Mouse (Mus musculus) embryo, embryonic 9.5 days (tissue): ENCODE results near the gene Pdzd7.
"Not testable (repeated sequence)": the region's sequence is repeated elsewhere in the genome, so short reads cannot be mapped to it uniquely, and the experiment has no call there.

ENCODE experiments used
- DNase-seq: peaks from one replicate; pipeline ENCODE4 v3.0.0-alpha.2; 2017; ENCODE audit errors: extremely low spot score

The Pdzd7 gene

GRCm38 (mm10) chr19:45058113-45058839 is 12.8 kb upstream of the Pdzd7 start:
- peak; percentile 99 for DNase-seq

- no peak for DNase-seq
These were observed 12.2 kb upstream of the Pdzd7 start for GRCm38 (mm10) chr19:45057724-45058112.

GRCm38 (mm10) chr19:45056908-45057698 is 11.6 kb upstream of the Pdzd7 start:
- DNase-seq, result no peak

GRCm38 (mm10) chr19:45056364-45056763 is 10.8 kb upstream of the Pdzd7 start:
- no peak for DNase-seq

DNA sequence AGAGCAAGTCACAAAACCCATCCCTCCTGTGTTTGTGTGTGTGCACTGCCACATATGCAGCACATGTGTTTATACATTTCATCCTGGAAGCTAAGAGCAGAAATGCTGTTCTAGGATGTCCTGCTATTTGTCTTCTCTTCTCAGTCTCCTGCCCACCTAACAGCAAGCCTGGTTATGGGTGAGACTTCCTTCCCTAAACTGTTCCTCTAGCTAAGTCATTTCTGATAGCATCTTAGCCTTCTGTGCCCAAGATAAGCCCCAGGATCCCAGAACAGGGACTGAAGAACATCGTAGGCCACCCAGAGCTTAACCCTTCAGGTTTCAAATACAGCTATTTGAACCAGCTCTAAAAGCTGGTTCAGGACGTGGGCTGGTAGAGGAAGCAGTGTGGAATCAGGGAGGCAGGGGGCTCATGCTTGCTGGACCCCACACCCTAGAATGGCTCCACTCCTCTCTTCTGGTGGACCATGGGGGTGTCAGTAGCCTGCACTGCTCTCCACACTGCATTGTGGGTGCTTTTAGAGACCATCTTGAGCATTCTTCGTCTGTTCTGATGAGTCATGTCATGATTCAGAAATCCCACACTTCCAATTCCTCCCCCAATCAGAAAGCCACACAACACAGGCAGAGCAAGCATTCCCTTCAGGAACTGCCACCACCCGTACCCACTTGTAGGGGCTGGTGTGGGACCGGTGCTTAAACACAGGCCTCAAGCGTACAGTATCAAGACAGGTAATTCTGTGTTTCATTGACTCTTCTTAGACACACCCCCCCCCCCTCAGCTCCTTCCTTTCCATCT is 9.6 kb upstream of the Pdzd7 start:
- no peak for DNase-seq

- no peak for DNase-seq
These were observed 7.9 kb upstream of the Pdzd7 start for GRCm38 (mm10) chr19:45053451-45053850.

GRCm38 (mm10) chr19:45049523-45049922 is 4.0 kb upstream of the Pdzd7 start:
- no peak for DNase-seq

- DNase-seq, result no peak
These were observed 3.3 kb upstream of the Pdzd7 start for GRCm38 (mm10) chr19:45048644-45049365.

- no peak for DNase-seq
These were observed 2.6 kb upstream of the Pdzd7 start for GRCm38 (mm10) chr19:45047935-45048643.

- peak; percentile 82 for DNase-seq
These were observed 2.0 kb upstream of the Pdzd7 start, which contains the start of gene Sfxn3 for GRCm38 (mm10) chr19:45047417-45047934. Gene Sfxn3 (plus strand): TSS chr19:45047503.

DNA sequence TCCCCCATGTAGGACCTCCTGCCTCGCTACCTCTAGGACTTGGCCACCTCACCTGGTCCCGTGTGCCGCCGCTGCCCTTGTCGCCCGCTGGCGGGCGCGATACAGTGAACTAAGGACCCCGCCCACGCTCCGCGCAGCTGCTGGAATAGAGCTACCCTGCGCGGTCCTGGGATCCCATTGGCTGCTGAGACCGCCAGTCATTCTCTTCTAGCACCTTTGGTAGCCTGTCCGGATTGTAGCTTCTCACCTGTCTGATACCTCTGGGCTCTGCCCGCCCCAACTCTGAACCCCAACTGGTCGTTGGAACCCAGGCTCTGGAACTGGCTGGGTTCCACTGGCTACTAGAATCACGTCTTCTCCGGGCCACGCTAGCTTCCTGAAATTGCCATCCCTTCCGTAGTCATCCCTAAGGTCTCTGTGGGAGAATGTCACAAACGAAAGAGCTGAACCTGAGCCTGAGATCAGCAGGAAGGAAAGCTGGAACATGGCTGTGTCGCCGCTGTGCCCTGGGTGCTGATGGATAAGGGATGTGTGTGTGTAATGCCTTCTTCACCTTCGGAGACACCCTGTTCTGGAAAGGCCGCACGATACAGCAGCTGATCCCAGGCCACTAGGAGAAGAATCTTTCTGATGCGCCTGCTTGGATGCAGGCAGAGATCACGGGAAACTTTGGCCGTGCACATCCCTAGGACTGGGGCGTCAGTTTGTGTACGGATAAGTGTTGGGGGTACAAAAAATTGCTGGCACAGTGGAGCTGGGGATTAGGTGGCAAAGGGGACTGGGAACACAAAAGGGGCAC is 1.2 kb upstream of the Pdzd7 start:
- peak; percentile 64 for DNase-seq

DNA sequence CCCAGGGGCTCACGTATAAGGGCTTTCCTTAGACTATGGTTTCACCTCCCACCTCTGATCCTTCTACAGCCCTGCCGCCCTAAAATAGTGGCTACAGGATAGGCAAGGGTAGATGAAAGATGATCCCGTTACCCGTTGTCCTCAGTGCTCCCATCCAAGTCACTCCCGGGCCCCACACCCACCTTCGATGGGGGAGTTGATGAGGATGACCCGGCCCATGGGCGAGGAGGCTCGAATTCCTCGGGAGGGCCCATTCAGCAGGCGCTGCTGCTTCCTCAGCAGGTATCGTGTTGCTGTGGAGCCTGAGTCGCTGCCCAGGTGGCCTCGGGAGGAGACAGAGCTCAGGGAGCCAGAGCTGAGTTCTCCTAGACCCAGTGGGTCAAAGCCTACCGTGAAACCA is 281 bp downstream of the Pdzd7 start:
- no peak for DNase-seq

DNA sequence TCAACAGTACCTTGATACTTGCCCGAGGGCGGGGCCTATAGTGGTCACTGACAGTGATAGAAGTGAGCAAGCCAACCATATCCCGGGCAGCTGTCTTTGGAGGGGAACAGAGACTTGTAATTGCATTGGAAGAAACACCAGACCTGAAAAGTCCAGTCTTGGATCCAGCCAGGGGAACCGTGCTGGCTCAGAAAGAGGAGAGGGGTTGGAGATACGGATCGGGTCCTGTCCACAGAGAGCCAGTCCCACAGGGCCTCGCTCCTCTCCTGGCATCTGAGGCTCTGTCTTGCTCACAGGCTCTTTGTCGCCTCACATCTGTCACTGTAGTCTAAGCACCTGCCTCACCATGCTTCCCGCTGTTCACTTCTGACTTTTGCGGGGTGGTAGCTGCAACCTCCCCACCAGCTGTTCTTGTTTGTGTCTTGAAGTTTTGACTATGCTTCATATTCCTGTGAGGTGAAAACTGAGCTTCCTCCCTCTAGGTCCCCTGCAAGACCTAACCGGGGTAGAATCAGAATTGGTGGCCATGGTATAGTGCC is 1.1 kb downstream of the Pdzd7 start:
- no peak for DNase-seq

DNA sequence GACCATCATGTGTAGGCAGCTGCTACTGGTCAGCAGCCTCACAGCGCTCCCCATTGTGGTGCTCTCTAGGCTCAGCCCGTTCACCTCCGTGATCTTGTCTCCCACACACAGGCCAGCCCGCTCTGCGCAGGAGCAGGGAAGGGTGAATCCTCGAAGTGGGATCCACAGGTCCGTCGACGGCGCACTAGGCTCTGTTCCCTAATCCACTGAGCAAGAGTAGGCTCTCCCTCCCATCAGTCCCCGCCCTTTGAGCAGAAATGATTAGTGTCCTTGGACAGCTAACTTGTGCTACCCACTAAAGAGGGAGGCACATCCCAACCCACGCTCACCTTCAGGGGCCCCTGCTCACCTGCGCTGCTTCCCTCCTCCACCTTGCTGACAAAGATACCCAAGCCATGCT is 5.3 kb downstream of the Pdzd7 start:
- DNase-seq, result no peak

DNA sequence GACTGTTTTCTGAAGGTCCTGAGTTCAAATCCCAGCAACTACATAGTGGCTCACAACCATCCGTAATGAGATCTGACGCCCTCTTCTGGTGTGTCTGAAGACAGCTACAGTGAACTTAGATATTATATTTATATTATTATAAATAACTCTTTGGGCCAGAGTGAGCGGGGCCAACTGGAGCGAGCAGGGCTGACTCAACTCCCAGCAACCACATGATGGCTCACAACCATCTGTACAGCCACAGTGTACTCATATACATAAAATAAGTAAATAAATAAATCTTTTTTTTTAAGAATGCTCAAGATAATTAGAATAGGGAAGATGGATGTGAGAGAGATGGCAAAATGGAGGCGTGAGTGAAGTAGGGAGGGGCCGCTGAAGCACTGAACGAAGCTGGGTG is 7.3 kb downstream of the Pdzd7 start:
- DNase-seq, result not testable (repeated sequence)

DNA sequence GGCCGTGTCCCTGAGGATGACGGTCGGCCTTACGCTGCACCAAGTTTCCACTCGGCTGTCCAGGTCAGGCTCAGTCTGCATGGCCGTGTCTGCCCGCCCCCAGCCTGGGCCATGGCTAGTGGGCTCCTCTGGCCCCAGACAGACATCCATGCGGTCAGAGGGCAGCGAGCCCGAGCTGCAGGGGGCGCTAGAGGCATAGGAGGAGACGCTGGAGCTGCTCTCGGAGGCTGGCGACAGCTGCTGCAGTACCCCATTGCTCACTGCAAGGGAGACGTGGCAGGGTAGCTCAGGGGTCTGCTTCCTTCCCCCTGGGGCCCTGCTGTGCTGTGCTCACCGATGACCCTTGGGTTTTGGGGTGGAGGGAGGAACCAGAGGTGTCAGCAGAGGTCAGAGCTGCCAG is 8.7 kb downstream of the Pdzd7 start:
- peak; percentile 59 for DNase-seq

GRCm38 (mm10) chr19:45032570-45033332 is 12.8 kb downstream of the Pdzd7 start:
- no peak for DNase-seq

DNA sequence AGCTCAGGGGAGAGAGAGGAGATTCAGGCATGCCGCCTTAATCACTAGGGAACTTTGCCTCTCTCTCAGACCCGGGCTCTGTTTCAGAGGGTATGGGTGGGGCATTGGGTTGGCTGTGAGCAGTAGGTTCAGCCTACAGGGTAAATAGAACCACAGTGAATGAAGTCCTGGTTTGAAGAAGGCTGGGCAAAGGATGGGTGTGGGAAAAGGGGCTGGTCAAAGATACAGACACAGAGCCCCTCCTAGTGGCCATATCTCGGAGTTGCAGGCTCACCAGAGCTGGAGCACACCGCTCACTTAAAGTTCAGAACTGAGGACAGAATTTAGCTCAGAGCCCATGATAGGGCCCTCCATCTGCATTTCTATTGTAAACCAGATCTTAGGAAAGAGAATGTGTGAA is 13.7 kb downstream of the Pdzd7 start:
- DNase-seq, result peak; percentile 76
